Mouse (Mus musculus) regulatory T cell (primary cell): ENCODE results near the gene Olfr1477.

Source experiments
- in situ Hi-C: fragments of 300-600 bp; cut with MboI, MseI; formaldehyde crosslinking; loops from one replicate; pipeline ENCODE4 v1.15.1; 2025; ENCODE audit warnings: high pct_unique_total_duplicates

Gene Olfr1477

GRCm38 (mm10) chr19:13500246-13500645 lies at the start of gene Olfr1477:
Olfr1477 (plus strand) TSS chr19:13500546.
- in situ Hi-C loops: no loop called here

GRCm38 (mm10) chr19:13455986-13456385 lies 44.4 kb upstream of the Olfr1477 start, which contains the start of gene Olfr1472:
Olfr1472 (minus strand) TSS chr19:13456086.
- in situ Hi-C loops: no loop called here

GRCm38 (mm10) chr19:13469265-13469664 lies 31.1 kb upstream of the Olfr1477 start, which contains the start of gene Olfr1474:
Olfr1474 (plus strand) TSS chr19:13469565.
- in situ Hi-C loops: loop anchor here (10.0 kb wide), 1 partner anchor 946 kb away; no protein-coding TSS in a partner anchor

- in situ Hi-C loops: no loop called here
Observed at GRCm38 (mm10) chr19:13480096-13480495, 20.2 kb upstream of the Olfr1477 start, which contains the start of gene Olfr1475. Olfr1475 (minus strand) TSS chr19:13480196.

- in situ Hi-C loops: no loop called here
Observed at GRCm38 (mm10) chr19:13527613-13528012, 27.3 kb downstream of the Olfr1477 start, which contains the start of gene Olfr1480. Olfr1480 (plus strand) TSS chr19:13527913.
